Mouse (Mus musculus) embryonic fibroblast, embryonic 13.5 days (primary cell): ENCODE measurements around the gene Ppp1r37.

ENCODE experiments used
- CTCF ChIP-seq: IDR thresholded peaks from 2 replicates; pipeline ENCODE4 v1.5.1; 2011; ENCODE audit warnings: mild to moderate bottlenecking, control low read depth, low read length, moderate library complexity, borderline replicate concordance; ENCODE audit not compliant: insufficient read depth
- POLR2A ChIP-seq: IDR thresholded peaks from 2 replicates; pipeline ENCODE4 v1.6.1; 2011; ENCODE audit warnings: low read depth, mild to moderate bottlenecking, control low read depth, low read length, moderate library complexity

- no peak for TF ChIP-seq CTCF
- no peak for TF ChIP-seq POLR2A
These were observed 53.1 kb downstream of the Ppp1r37 start for GRCm38 (mm10) chr7:19509786-19510185.
